Mouse (Mus musculus): ENCODE results near the gene Akap8. TPM values are rescaled to one million over a fixed set of nuclear protein-coding genes. Genes with fewer than 3 reads are reported as not detected.

The Akap8 gene
- polyA plus RNA-seq, 1 experiment from 2014 or later, result 64.8 TPM

GRCm38 (mm10) chr17:32281611-32282310 lies 39.3 kb downstream of the Akap8 start:
- 66% methylated on average over 4 of the region's 4 CpGs for WGBS
- H3K9me3 ChIP-seq (replicated peaks), result no peaks in the 10 kb centered on the region
- H3K4me2 ChIP-seq, result peak overlapping the region; percentile 15; the same call in 1 of the 2 replicates
- H3K9ac ChIP-seq, result no peak overlapping the region
- ATAC-seq (replicated peaks; ENCODE audit: insufficient number of reproducible peaks, insufficient read depth, low FRiP score, low read depth), result no peak
- no peak overlapping the region for H3K27ac ChIP-seq
- peaks cover 27% of the 10 kb centered on the region for H3K4me1 ChIP-seq (replicated peaks)
- H3K36me3 ChIP-seq, result no peaks in the 10 kb centered on the region
- H3K4me3 ChIP-seq, result no peak overlapping the region
- no peaks in the 10 kb centered on the region for H3K27me3 ChIP-seq

DNA sequence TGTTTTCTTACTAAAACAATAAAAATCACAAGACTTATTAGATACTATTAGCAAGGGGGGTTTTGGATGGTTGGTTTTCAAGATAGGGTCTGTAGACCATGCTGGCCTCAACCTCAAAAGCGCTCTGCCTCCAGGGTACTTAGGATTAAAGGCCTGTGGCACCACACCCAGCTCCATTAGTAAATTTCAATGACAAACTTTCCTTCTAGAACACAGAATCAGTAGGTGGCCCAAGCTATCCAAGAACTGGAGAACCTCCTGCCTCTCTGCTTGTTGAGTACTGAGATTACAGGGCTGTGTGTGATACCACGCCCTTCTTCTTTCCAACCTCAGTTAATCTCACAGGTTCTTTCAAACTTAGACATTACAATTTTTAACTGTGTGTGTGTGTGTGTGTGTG lies 39.9 kb downstream of the Akap8 start:
- no peak for ATAC-seq (replicated peaks; ENCODE audit: insufficient number of reproducible peaks, insufficient read depth, low FRiP score, low read depth)
- H3K9ac ChIP-seq, result no peak overlapping the region

DNA sequence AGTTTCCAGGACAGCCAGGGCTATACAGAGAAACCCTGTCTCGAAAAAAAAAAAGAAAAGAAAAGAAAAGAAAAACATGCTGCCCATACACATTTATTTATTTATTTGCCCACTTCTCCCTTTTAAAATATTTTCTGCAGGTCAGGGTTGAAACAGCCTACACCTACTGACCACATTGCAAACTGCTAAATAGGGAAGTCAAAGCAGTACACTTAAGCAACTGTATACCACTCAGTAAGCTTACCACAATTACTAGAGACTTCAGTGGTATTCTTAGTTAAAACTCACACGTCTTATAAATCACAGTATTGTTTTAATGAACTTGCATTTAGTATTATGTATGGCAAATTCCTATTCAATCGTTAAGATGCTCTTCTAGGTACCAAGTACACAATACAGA lies 40.5 kb downstream of the Akap8 start:
- H3K9ac ChIP-seq, result no peak overlapping the region
- 89% methylated on average over 3 of the region's 3 CpGs for WGBS
- peaks cover 32% of the 10 kb centered on the region for H3K4me1 ChIP-seq (replicated peaks)
- no peaks in the 10 kb centered on the region for H3K27me3 ChIP-seq
- ATAC-seq (replicated peaks; ENCODE audit: insufficient number of reproducible peaks, insufficient read depth, low FRiP score, low read depth), result no peak
- no peaks in the 10 kb centered on the region for H3K9me3 ChIP-seq (replicated peaks)
- no peaks in the 10 kb centered on the region for H3K36me3 ChIP-seq
- no peak overlapping the region for H3K4me3 ChIP-seq
- no peak overlapping the region for H3K4me2 ChIP-seq
- no peak overlapping the region for H3K27ac ChIP-seq

More for the DNA sequence above, 39.9 kb downstream of the Akap8 start:
- Histone ChIP-seq H3K9me3 (replicated peaks) (no peaks in the 10 kb centered on the region), H3K4me3 (no peak overlapping the region), H3K27me3 (no peaks in the 10 kb centered on the region), H3K4me1 (replicated peaks) (peaks cover 27% of the 10 kb centered on the region), H3K27ac (no peak overlapping the region), H3K4me2 (peak overlapping the region; percentile 15; the same call in 1 of the 2 replicates), H3K36me3 (no peaks in the 10 kb centered on the region)
- WGBS, result 93% methylated on average over 2 of the region's 2 CpGs

DNA sequence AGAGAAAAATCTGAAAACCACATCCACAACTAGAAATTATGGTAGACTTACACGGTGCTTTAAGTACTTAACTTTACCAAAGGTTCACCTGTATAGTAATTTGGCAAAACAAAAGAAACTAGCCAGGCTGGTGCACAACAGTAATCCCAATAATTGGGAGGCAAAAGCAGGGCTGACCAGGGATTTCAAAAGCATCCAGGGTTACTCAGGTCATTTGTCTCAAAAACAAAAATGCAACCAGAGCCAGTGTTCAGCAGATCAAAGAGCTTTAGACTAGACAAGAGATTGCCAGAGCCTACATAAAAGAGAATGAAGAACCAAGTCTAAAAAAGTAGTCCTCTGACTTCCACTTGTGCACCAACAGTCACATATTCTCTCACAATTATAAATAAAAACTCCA lies 43.8 kb downstream of the Akap8 start:
- Histone ChIP-seq H3K4me2 (no peak overlapping the region), H3K9ac (no peak overlapping the region), H3K36me3 (no peaks in the 10 kb centered on the region), H3K9me3 (replicated peaks) (no peaks in the 10 kb centered on the region), H3K4me1 (replicated peaks) (peaks cover 22% of the 10 kb centered on the region), H3K27me3 (no peaks in the 10 kb centered on the region), H3K4me3 (no peak overlapping the region), H3K27ac (no peak overlapping the region)
- 82% methylated on average over 1 of the region's 1 CpGs for WGBS
- ATAC-seq (replicated peaks; ENCODE audit: insufficient number of reproducible peaks, insufficient read depth, low FRiP score, low read depth), result no peak

- Histone ChIP-seq H3K9me3 (replicated peaks) (no peaks in the 10 kb centered on the region), H3K4me3 (no peak overlapping the region), H3K36me3 (no peaks in the 10 kb centered on the region), H3K4me2 (no peak overlapping the region), H3K27me3 (no peaks in the 10 kb centered on the region), H3K4me1 (replicated peaks) (peaks cover 20% of the 10 kb centered on the region), H3K27ac (no peak overlapping the region), H3K9ac (no peak overlapping the region)
- WGBS, result 75% methylated on average over 3 of the region's 3 CpGs
- no peak for ATAC-seq (replicated peaks; ENCODE audit: insufficient number of reproducible peaks, insufficient read depth, low FRiP score, low read depth)
These were observed 45.5 kb downstream of the Akap8 start for GRCm38 (mm10) chr17:32275568-32275967.

DNA sequence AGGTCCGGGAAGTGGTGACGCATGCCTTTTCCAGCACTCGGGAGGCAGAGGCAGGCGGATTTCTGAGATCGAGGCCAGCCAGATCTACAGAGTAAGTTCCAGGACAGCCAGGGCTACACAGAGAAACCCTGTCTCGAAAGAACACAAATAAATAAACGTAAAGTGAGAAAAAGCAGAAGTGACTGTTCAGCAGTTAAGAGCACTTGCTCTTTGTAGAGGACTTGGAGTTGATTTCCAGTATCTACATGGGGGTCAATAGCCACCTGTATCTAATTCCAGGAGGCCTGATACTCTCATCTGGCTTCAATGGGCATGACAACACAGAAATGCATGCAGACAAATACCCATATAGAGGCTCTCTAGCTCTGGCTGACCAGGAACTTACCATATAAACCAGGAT lies 51.9 kb downstream of the Akap8 start:
- H3K9me3 ChIP-seq (replicated peaks), result no peaks in the 10 kb centered on the region
- WGBS, result 83% methylated on average over 7 of the region's 7 CpGs
- H3K36me3 ChIP-seq, result no peaks in the 10 kb centered on the region
- H3K27me3 ChIP-seq, result no peaks in the 10 kb centered on the region
- no peak overlapping the region for H3K4me2 ChIP-seq
- no peak overlapping the region for H3K9ac ChIP-seq
- no peak overlapping the region; the same call in 1 of the 2 replicates for H3K27ac ChIP-seq
- peaks cover 37% of the 10 kb centered on the region for H3K4me1 ChIP-seq (replicated peaks)
- H3K4me3 ChIP-seq, result no peak overlapping the region
- no peak for ATAC-seq (replicated peaks; ENCODE audit: insufficient number of reproducible peaks, insufficient read depth, low FRiP score, low read depth)

DNA sequence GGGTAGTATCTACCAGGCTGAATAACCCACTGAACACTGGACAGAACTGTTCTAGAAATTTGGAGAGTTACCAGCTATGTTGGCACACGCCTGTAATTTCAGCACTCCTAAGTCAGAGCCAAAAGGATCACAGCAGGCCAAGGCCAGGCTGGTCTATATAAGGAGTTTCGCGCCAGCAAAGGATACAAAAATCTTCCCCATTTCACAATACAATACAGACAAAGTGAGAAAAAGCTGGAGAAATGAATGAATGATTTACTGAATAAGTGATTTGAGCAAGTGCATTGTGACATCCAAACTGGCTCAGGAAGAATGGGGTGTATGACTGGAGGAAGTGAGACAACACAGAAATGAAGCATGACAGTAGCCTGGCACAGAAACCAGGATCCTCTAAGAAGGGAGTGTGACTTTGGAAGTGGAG lies 52.5 kb downstream of the Akap8 start:
- Histone ChIP-seq H3K4me1 (replicated peaks) (peaks cover 36% of the 10 kb centered on the region), H3K9me3 (replicated peaks) (no peaks in the 10 kb centered on the region), H3K4me2 (no peak overlapping the region), H3K9ac (no peak overlapping the region), H3K36me3 (no peaks in the 10 kb centered on the region), H3K27ac (peak overlapping the region; percentile 41), H3K4me3 (no peak overlapping the region), H3K27me3 (no peaks in the 10 kb centered on the region)
- WGBS, result 67% methylated on average over 3 of the region's 3 CpGs
- ATAC-seq (replicated peaks; ENCODE audit: insufficient number of reproducible peaks, insufficient read depth, low FRiP score, low read depth), result no peak

- no peak for ATAC-seq (replicated peaks; ENCODE audit: insufficient number of reproducible peaks, insufficient read depth, low FRiP score, low read depth)
- no peaks in the 10 kb centered on the region for H3K27me3 ChIP-seq
- H3K9ac ChIP-seq, result no peak overlapping the region
- H3K27ac ChIP-seq, result peak overlapping the region; percentile 41
- H3K36me3 ChIP-seq, result no peaks in the 10 kb centered on the region
- H3K4me2 ChIP-seq, result no peak overlapping the region
- peaks cover 36% of the 10 kb centered on the region for H3K4me1 ChIP-seq (replicated peaks)
- 66% methylated on average over 2 of the region's 2 CpGs for WGBS
- H3K4me3 ChIP-seq, result no peak overlapping the region
- H3K9me3 ChIP-seq (replicated peaks), result no peaks in the 10 kb centered on the region
These were observed 52.9 kb downstream of the Akap8 start for GRCm38 (mm10) chr17:32268096-32268495.

DNA sequence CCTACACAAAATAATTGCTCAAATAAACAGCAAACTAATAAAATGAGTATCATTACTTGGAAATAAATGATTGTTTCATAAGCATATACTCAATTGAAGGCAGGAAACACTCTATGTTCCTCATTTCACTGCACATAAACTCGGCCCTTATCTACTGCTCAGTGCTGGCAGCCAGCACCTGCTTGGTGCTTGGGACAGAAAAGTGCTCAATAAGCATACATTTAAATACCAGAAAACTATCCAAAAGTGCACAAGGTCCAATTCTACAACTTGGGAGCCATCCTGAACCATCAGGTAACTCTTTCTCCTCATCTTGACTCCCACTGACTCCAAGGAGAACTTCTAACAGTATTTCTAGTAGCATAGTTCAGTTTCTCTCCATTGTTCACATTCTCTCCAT lies 53.4 kb downstream of the Akap8 start:
- Histone ChIP-seq H3K36me3 (no peaks in the 10 kb centered on the region), H3K9me3 (replicated peaks) (no peaks in the 10 kb centered on the region), H3K4me3 (no peak overlapping the region), H3K27me3 (no peaks in the 10 kb centered on the region), H3K27ac (peak overlapping the region; percentile 41; the same call in 1 of the 2 replicates), H3K4me2 (no peak overlapping the region), H3K4me1 (replicated peaks) (peaks cover 36% of the 10 kb centered on the region), H3K9ac (no peak overlapping the region)
- 50% methylated on average over 1 of the region's 1 CpGs for WGBS
- ATAC-seq (replicated peaks; ENCODE audit: insufficient number of reproducible peaks, insufficient read depth, low FRiP score, low read depth), result no peak

GRCm38 (mm10) chr17:32263672-32264071 lies 57.4 kb downstream of the Akap8 start:
- ATAC-seq (replicated peaks; ENCODE audit: insufficient number of reproducible peaks, insufficient read depth, low FRiP score, low read depth), result no peak
- Histone ChIP-seq H3K4me3 (no peak overlapping the region), H3K27me3 (no peaks in the 10 kb centered on the region), H3K9ac (no peak overlapping the region), H3K27ac (no peak overlapping the region), H3K4me2 (no peak overlapping the region), H3K4me1 (replicated peaks) (peaks cover 19% of the 10 kb centered on the region), H3K9me3 (replicated peaks) (no peaks in the 10 kb centered on the region), H3K36me3 (no peaks in the 10 kb centered on the region)
- 79% methylated on average over 2 of the region's 2 CpGs for WGBS

- no peak overlapping the region for H3K27ac ChIP-seq
- H3K4me1 ChIP-seq (replicated peaks), result peaks cover 19% of the 10 kb centered on the region
- 92% methylated on average over 8 of the region's 8 CpGs for WGBS
- no peak overlapping the region for H3K9ac ChIP-seq
- H3K9me3 ChIP-seq (replicated peaks), result no peaks in the 10 kb centered on the region
- H3K36me3 ChIP-seq, result no peaks in the 10 kb centered on the region
- no peak overlapping the region for H3K4me3 ChIP-seq
- no peak overlapping the region for H3K4me2 ChIP-seq
- H3K27me3 ChIP-seq, result no peaks in the 10 kb centered on the region
- no peak; the same call in 1 of the 2 replicates for ATAC-seq (replicated peaks; ENCODE audit: insufficient number of reproducible peaks, insufficient read depth, low FRiP score, low read depth)
These were observed 58.0 kb downstream of the Akap8 start for GRCm38 (mm10) chr17:32262831-32263559.
